Mouse (Mus musculus): ENCODE measurements around the gene Arcn1. TPM values are rescaled to one million over a fixed set of nuclear protein-coding genes. Genes with fewer than 3 reads are reported as not detected.

Arcn1 gene
- polyA plus RNA-seq, 1 experiment from 2014 or later: 209 TPM

DNA sequence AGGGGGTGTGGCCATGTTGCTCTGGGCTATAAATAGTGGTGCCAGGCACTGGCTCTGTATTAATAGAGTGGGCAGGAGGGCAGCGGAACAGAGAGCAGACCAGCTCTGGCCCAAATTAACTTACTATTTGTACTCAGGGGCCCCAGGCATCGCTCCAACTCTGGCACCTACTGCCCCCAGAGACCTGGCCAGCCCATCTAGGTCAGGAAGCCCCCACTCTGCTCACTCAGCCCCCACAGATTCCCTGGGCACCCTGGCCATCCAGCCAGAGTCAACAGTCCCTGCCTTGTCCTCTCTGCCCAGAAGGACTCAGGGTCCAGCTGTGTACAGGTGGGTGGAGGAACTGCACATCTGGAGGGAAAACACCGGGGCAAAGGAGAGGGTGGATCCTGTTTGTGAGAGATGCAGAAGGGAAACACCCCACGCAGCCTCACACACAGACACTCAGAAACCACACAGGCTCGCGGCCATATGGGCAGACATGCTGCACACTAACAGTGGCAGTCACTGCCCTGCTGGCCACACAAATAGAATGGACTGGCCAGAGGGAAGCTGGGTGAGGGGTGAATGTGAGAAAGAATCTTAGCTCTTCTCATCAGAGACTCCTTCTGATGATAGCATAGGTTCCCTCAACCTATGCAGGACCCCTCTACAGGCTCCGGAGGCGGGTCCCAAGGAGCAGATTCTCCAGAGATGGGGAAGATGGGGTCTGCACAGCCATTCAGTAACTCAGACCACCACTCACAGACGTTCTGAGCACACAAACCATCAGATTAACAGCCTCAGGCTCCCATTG lies 47.1 kb downstream of the Arcn1 start:
- Histone ChIP-seq H3K4me2 (ENCODE audit: low read depth, severe bottlenecking) (peak overlapping the region; percentile 64), H3K4me1 (ENCODE audit: control insufficient read depth, insufficient read depth, low read length) (peaks cover 13% of the 10 kb centered on the region), H3K27ac (replicated peaks; ENCODE audit: low read depth, low read length) (peak overlapping the region; percentile 38), H3K4me3 (ENCODE audit: low read depth, low read length) (peak overlapping the region; percentile 60), H3K9ac (ENCODE audit: low read length) (peak overlapping the region; percentile 67), H3K36me3 (ENCODE audit: control insufficient read depth, insufficient read depth, low read length) (peaks cover 7% of the 10 kb centered on the region; the same call in 1 of the 2 replicates), H3K9me3 (ENCODE audit: control insufficient read depth, low read length) (no peaks in the 10 kb centered on the region), H3K27me3 (ENCODE audit: control insufficient read depth, insufficient read depth, low read length) (no peaks in the 10 kb centered on the region)
- ATAC-seq (ENCODE audit: insufficient number of reproducible peaks, low FRiP score, low TSS enrichment, low read depth) (peak; percentile 19), DNase-seq (ENCODE audit: low spot score) (no peak)
- 15% methylated on average over 9 of the region's 9 CpGs for WGBS

DNA sequence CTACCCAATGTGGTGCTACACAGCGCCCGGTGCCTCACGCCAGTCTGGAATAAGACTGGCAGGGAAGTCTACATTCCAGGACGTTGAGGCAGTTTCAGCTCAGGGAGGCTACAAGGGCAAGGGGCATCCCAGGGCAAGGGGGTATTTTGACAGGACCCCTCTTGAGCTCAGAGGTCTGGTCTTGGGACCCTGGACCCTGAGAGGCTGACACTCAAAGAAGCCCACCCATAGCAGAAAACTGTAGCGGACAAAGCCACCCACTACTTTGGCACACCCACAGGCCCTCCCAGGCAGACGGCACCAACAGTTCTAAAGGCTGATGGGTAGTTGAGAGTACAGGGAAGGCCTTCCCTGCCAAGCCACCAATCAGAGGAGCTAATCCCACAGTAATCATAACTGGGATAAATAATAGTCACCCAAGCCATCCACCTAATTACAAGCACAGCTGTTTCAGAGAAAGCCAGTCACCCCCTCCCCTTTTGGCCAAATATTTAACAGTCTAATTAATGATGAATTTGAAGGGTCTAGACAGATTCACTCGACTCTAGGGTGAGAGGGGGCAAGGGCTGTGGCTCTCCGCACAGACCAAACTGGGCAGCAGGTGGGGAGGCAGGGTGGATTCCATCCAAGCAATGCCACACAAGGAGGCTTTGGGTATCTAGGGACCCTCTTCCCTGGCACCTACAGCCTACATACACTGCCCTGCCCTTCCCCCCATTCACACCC lies 47.9 kb downstream of the Arcn1 start:
- DNase-seq (ENCODE audit: low spot score) (no peak), ATAC-seq (ENCODE audit: insufficient number of reproducible peaks, low FRiP score, low TSS enrichment, low read depth) (no peak)
- H3K27ac ChIP-seq (replicated peaks; ENCODE audit: low read depth, low read length): no peak overlapping the region
- H3K4me3 ChIP-seq (ENCODE audit: low read depth, low read length): peak overlapping the region; percentile 60
- H3K36me3 ChIP-seq (ENCODE audit: control insufficient read depth, insufficient read depth, low read length): peaks cover 6% of the 10 kb centered on the region
- H3K9ac ChIP-seq (ENCODE audit: low read length): no peak overlapping the region; the same call in 1 of the 2 replicates
- WGBS: 75% methylated on average over 8 of the region's 8 CpGs
- no peaks in the 10 kb centered on the region for H3K9me3 ChIP-seq (ENCODE audit: control insufficient read depth, low read length)
- H3K27me3 ChIP-seq (ENCODE audit: control insufficient read depth, insufficient read depth, low read length): no peaks in the 10 kb centered on the region
- H3K4me2 ChIP-seq (ENCODE audit: low read depth, severe bottlenecking): peak overlapping the region; percentile 64
- peaks cover 13% of the 10 kb centered on the region for H3K4me1 ChIP-seq (ENCODE audit: control insufficient read depth, insufficient read depth, low read length)

DNA sequence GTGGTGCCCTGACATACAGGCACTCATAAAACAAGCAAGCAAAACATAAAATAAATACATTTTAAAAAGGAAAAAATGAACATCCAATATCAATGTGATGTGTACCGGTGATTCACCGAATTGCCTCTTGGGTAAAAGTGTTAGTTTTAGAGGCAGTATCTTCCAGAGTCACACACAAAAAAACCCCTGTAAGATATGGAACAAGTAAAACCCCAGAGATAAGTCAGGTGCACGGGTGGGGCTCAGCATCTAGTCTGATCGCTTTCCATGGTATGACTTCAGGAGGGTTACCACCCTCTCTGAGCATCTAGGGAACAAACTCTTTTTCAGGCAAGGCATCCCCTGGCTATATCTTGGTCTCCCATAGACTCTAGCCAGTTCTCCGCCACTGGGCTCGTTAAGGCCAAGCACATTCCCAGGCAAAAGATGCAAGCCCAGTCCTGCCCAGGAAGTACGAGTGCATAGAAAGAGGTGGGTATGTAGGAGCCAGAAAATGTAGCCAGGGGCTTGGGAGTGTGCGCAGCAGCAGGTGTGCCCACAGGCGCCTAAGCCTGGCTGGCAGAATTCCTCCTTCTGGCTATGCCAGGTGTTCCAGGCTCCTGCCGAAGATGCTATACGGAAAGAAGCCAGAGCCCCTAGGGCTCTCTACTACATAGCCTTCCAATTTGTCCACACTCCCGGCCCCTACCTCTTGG lies 48.6 kb downstream of the Arcn1 start:
- 90% methylated on average over 12 of the region's 12 CpGs for WGBS
- Histone ChIP-seq H3K4me1 (ENCODE audit: control insufficient read depth, insufficient read depth, low read length) (peaks cover 13% of the 10 kb centered on the region), H3K27me3 (ENCODE audit: control insufficient read depth, insufficient read depth, low read length) (no peaks in the 10 kb centered on the region), H3K36me3 (ENCODE audit: control insufficient read depth, insufficient read depth, low read length) (peaks cover 6% of the 10 kb centered on the region; the same call in 1 of the 2 replicates), H3K4me3 (ENCODE audit: low read depth, low read length) (no peak overlapping the region), H3K9me3 (ENCODE audit: control insufficient read depth, low read length) (no peaks in the 10 kb centered on the region), H3K4me2 (ENCODE audit: low read depth, severe bottlenecking) (no peak overlapping the region; the same call in 1 of the 2 replicates), H3K9ac (ENCODE audit: low read length) (no peak overlapping the region), H3K27ac (replicated peaks; ENCODE audit: low read depth, low read length) (no peak overlapping the region)
- no peak for DNase-seq (ENCODE audit: low spot score)
- no peak for ATAC-seq (ENCODE audit: insufficient number of reproducible peaks, low FRiP score, low TSS enrichment, low read depth)

DNA sequence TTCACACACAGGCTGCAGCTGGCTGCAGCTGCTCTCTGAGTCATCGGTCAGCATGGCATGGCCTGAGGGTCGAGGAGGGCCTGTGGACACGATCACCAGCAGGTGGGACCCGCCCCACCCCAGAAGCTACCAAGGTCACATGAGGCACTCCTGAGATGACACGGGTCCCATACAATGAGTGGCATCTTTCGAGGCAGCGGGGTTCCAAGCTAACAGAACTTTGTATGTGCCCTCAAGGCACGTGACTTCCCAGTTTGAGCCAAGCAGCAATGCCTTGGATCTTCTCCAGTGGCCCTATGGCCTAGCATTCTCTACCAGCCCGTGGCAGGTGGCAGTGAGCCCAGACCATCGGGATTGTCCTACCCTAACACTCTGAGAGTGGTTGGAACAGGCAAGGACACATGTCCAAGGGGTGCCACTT lies 49.8 kb downstream of the Arcn1 start:
- Histone ChIP-seq H3K4me1 (ENCODE audit: control insufficient read depth, insufficient read depth, low read length) (peaks cover 13% of the 10 kb centered on the region), H3K36me3 (ENCODE audit: control insufficient read depth, insufficient read depth, low read length) (peaks cover 6% of the 10 kb centered on the region; the same call in 1 of the 2 replicates), H3K9ac (ENCODE audit: low read length) (no peak overlapping the region), H3K27ac (replicated peaks; ENCODE audit: low read depth, low read length) (no peak overlapping the region), H3K4me3 (ENCODE audit: low read depth, low read length) (no peak overlapping the region), H3K27me3 (ENCODE audit: control insufficient read depth, insufficient read depth, low read length) (no peaks in the 10 kb centered on the region), H3K4me2 (ENCODE audit: low read depth, severe bottlenecking) (no peak overlapping the region), H3K9me3 (ENCODE audit: control insufficient read depth, low read length) (no peaks in the 10 kb centered on the region)
- WGBS: 89% methylated on average over 10 of the region's 10 CpGs
- no peak for ATAC-seq (ENCODE audit: insufficient number of reproducible peaks, low FRiP score, low TSS enrichment, low read depth)
- no peak for DNase-seq (ENCODE audit: low spot score)

DNA sequence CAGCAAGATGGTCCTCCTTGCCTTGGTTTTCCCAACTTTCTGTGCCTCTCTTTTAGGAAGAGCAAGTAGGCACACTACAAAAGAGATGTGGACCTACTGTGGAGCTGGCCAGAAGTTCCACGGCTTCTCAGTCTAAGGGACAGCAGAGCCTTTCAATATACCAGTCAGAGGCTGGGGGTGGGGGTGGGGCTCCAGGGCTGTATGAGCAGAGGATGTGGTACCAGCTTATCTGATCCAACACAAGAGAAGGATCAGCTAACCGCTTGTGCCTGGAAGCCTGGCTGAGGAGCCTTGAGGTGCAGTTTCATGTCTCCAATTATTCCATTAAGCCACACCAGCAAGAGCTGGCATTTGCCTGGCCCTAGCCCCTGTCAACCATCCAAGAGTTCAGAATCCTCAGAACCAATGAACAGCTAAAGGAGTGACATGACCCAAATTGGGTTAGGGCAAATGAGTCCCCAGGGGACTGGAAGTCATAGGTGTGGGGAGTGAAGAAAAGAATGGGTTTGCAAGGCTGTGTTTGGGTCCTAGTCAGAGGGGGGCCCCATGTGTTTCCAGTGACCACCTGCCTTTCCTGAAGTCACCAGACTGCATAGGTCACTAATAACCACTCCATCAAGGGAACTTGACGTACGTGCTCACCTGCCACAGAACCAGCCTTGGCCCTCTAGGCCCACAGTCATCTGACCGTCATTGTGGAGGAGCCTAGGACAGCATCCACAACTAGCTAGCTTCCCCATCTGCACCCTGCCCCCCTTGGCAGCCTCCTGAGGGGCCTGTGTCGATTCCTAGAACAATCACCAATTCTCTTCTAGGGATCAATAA lies 50.4 kb downstream of the Arcn1 start:
- ATAC-seq (ENCODE audit: insufficient number of reproducible peaks, low FRiP score, low TSS enrichment, low read depth): no peak
- no peak overlapping the region for H3K9ac ChIP-seq (ENCODE audit: low read length)
- H3K4me1 ChIP-seq (ENCODE audit: control insufficient read depth, insufficient read depth, low read length): peaks cover 13% of the 10 kb centered on the region
- H3K9me3 ChIP-seq (ENCODE audit: control insufficient read depth, low read length): no peaks in the 10 kb centered on the region
- H3K4me3 ChIP-seq (ENCODE audit: low read depth, low read length): no peak overlapping the region
- DNase-seq (ENCODE audit: low spot score): no peak
- no peak overlapping the region for H3K27ac ChIP-seq (replicated peaks; ENCODE audit: low read depth, low read length)
- WGBS: 92% methylated on average over 6 of the region's 6 CpGs
- H3K27me3 ChIP-seq (ENCODE audit: control insufficient read depth, insufficient read depth, low read length): no peaks in the 10 kb centered on the region
- H3K36me3 ChIP-seq (ENCODE audit: control insufficient read depth, insufficient read depth, low read length): peaks cover 6% of the 10 kb centered on the region; the same call in 1 of the 2 replicates
- H3K4me2 ChIP-seq (ENCODE audit: low read depth, severe bottlenecking): no peak overlapping the region

DNA sequence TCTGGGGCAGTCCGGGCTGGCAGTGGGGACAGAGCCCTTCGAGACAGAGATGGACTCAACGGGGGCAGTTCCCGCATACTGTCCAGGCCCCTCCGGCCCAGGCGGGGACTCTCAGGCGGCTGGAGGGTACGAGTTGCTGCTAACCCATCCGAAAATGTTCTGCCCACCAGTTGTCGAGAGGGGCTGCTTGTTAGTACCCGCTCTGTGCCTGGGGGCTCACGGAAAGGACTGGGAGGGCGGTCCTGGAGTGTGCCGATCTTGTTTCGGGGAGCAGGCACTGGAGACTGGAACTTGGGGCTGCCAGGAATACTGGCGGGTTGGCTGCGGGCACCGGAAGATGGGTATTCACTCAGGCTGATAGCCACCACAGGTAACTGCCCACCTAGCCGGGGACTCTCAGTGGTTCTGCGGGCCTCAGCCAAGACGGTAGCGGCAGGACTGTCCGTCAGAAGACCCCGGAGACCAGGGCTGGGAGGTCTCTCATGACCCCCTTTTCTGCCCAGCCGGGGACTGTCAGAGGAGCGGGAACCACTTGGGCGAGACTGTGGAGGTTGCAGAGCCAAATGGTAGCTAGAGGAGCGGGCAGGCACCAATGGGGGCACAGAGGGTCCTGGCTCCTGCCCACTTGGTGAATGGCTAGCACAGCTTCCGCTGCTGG lies 51.8 kb downstream of the Arcn1 start:
- no peak for DNase-seq (ENCODE audit: low spot score)
- Histone ChIP-seq H3K27ac (replicated peaks; ENCODE audit: low read depth, low read length) (no peak overlapping the region), H3K36me3 (ENCODE audit: control insufficient read depth, insufficient read depth, low read length) (peaks cover 8% of the 10 kb centered on the region; the same call in 1 of the 2 replicates), H3K4me3 (ENCODE audit: low read depth, low read length) (no peak overlapping the region), H3K4me2 (ENCODE audit: low read depth, severe bottlenecking) (no peak overlapping the region), H3K27me3 (ENCODE audit: control insufficient read depth, insufficient read depth, low read length) (no peaks in the 10 kb centered on the region), H3K4me1 (ENCODE audit: control insufficient read depth, insufficient read depth, low read length) (peaks cover 9% of the 10 kb centered on the region), H3K9ac (ENCODE audit: low read length) (no peak overlapping the region), H3K9me3 (ENCODE audit: control insufficient read depth, low read length) (no peaks in the 10 kb centered on the region)
- 95% methylated on average over 29 of the region's 29 CpGs for WGBS
- ATAC-seq (ENCODE audit: insufficient number of reproducible peaks, low FRiP score, low TSS enrichment, low read depth): no peak

DNA sequence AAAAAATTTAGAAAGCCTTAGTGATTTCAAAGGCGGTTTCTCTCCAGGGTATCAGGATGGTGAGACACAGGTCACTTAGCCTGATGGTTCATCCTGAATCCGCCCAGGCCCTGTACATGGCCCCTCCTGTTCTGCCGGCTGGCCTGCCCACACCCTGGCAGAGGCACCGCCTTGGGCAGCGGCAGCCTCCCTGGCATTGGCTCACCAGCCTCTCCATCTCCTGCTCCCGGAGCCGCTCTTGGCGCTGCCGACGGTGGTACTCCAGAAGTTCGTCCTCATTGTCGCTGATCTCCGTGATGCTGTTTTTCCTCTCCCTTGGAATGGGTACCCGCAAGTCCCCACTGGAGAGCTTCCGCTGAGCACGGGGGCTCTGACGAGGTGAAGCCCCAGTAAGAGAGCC lies 52.5 kb downstream of the Arcn1 start:
- Histone ChIP-seq H3K4me3 (ENCODE audit: low read depth, low read length) (no peak overlapping the region), H3K9ac (ENCODE audit: low read length) (no peak overlapping the region), H3K9me3 (ENCODE audit: control insufficient read depth, low read length) (no peaks in the 10 kb centered on the region), H3K27ac (replicated peaks; ENCODE audit: low read depth, low read length) (no peak overlapping the region), H3K4me2 (ENCODE audit: low read depth, severe bottlenecking) (no peak overlapping the region), H3K36me3 (ENCODE audit: control insufficient read depth, insufficient read depth, low read length) (peaks cover 10% of the 10 kb centered on the region; the same call in 1 of the 2 replicates), H3K27me3 (ENCODE audit: control insufficient read depth, insufficient read depth, low read length) (no peaks in the 10 kb centered on the region), H3K4me1 (ENCODE audit: control insufficient read depth, insufficient read depth, low read length) (peaks cover 2% of the 10 kb centered on the region)
- WGBS: 85% methylated on average over 17 of the region's 17 CpGs
- DNase-seq (ENCODE audit: low spot score) (no peak), ATAC-seq (ENCODE audit: insufficient number of reproducible peaks, low FRiP score, low TSS enrichment, low read depth) (no peak)

All from limb, embryonic 11.5 days (tissue).